Mouse (Mus musculus): ENCODE results near the gene Helz2. TPM values are rescaled to one million over a fixed set of nuclear protein-coding genes. Genes with fewer than 3 reads are reported as not detected.

Helz2 gene
- polyA plus RNA-seq, 1 experiment from 2014 or later, result 0.99 TPM

DNA sequence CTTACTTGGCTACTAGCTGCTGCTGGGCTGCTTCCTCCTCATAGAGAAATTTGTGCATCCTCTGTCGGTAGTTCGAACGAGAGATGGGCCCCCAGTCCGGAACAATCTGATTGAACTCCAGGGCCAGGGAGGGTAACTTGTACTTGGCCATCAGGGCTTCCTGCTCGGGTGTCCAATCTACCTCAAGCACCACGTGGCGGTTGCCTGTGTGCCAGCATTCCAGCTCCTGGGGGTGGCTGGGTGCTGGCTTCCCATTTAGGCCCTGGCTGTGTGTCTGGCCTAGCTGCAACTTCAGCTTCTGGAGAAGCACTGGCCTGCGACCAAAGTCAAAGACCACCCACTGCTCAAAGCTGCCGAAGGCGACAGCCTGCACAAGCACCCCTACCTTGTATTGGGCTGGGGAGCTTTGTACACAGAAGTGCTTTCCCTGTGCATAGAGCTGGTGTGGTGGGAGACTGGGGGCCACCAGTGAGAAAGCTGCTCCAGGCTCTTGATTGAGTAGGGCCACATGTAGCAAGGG lies 3.7 kb downstream of the Helz2 start:
- H3K4me2 ChIP-seq (replicated peaks), result no peak overlapping the region
- no peak overlapping the region for H3K4me3 ChIP-seq (replicated peaks)
- H3K9ac ChIP-seq, result no peak overlapping the region
- H3K36me3 ChIP-seq, result 0 out of 2 replicates have a peak, but pooled peaks cover 3% of the 10 kb centered on the region
- H3K27ac ChIP-seq (replicated peaks), result no peak overlapping the region
- 78% methylated on average over 10 of the region's 10 CpGs for WGBS
- H3K4me1 ChIP-seq, result peaks cover 10% of the 10 kb centered on the region
- H3K27me3 ChIP-seq, result no peaks in the 10 kb centered on the region
- H3K9me3 ChIP-seq (replicated peaks), result no peaks in the 10 kb centered on the region
- ATAC-seq (ENCODE audit: insufficient number of reproducible peaks, low FRiP score, low TSS enrichment, low read depth), result no peak

DNA sequence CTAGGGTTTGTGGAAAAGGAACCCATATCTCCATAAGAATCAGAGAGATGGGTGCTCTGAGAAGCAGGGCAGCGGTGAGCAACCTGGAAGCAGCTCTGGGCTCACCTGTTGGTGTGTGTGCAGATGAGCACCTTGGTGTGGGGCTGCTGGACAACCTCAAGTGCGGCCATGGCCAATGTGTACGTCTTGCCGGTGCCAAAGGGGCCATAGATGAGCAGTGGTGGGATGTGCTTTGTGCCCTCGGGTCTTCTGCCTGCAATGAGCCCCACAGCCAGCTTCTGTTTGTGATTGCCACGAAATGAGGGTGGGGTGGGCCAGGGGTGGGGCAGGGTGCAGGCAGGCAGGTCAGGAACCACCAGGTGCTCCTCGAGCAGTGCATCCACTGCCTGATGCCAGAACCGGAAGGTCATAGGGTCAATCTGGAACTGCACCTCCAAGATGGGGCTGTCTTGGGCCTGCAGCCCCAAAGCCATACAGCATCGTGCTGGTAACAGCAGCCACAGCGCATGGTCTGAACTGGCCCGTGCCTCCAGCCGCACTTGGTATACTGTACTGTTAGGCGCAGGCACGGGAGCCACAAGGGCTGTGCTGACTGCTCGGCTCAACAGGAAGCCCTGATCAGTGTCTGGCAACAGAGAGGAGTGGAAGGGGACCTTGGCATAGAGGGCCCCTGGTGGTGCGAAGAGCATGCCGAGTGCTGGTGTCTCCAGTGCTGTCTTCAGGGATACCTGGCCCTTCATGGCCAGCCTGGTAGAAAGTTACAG lies 4.4 kb downstream of the Helz2 start:
- Histone ChIP-seq H3K4me1 (peaks cover 10% of the 10 kb centered on the region), H3K4me2 (replicated peaks) (no peak overlapping the region)
- 88% methylated on average over 17 of the region's 17 CpGs for WGBS

DNA sequence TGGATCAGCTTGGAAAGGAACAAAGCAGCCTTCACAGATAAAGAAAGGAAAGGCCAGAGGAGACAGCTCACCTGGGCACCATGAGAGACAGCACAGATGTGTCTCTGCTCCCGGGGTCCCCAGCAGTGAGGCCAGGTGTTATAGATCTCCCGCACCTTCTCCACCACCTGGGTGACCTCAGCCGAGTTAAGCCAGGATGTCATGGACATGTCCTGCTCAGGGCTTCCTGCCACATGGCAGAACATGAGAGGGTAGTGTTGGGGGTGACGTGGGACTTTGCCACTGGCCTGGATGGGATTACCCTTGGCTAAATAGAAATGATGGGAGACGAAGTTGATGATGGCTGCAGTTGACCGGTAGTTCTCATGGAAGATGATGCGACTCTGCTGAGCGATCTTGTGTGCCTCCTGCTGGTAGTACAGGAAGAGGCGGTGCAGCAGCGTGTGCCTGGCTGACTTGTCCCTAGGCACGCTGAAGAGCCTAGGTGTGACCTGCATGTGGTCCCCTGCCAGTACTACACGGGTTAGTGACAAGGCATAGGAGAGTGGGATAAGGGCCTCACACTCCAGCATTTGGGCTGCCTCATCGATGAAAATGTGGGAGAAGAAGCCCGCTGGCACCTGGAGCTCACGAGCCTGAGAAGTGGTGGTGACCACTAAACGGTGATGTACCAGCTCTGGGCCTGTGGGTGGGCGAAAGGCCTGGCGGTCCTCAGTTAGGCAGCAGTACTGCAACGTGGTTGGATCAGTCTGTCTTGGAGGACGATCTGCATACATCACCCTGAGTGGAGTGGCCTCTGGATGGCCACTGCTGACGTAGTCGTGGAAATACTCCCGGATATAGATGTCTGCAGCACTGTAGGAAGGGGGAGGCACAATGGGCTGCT lies 5.9 kb downstream of the Helz2 start:
- Histone ChIP-seq H3K4me3 (replicated peaks) (no peak overlapping the region), H3K27ac (replicated peaks) (no peak overlapping the region), H3K9ac (no peak overlapping the region), H3K27me3 (no peaks in the 10 kb centered on the region), H3K9me3 (replicated peaks) (no peaks in the 10 kb centered on the region), H3K4me2 (replicated peaks) (no peak overlapping the region), H3K36me3 (0 out of 2 replicates have a peak, but pooled peaks cover 3% of the 10 kb centered on the region), H3K4me1 (no peaks in the 10 kb centered on the region)
- WGBS, result 84% methylated on average over 23 of the region's 23 CpGs
- ATAC-seq (ENCODE audit: insufficient number of reproducible peaks, low FRiP score, low TSS enrichment, low read depth), result no peak

More for the DNA sequence above, 4.4 kb downstream of the Helz2 start:
- ATAC-seq (ENCODE audit: insufficient number of reproducible peaks, low FRiP score, low TSS enrichment, low read depth), result no peak
- no peaks in the 10 kb centered on the region for H3K9me3 ChIP-seq (replicated peaks)
- H3K9ac ChIP-seq, result no peak overlapping the region
- no peaks in the 10 kb centered on the region for H3K27me3 ChIP-seq
- H3K4me3 ChIP-seq (replicated peaks), result no peak overlapping the region
- no peak overlapping the region for H3K27ac ChIP-seq (replicated peaks)
- 0 out of 2 replicates have a peak, but pooled peaks cover 3% of the 10 kb centered on the region for H3K36me3 ChIP-seq

GRCm38 (mm10) chr2:181234680-181235079 lies 7.1 kb downstream of the Helz2 start:
- Histone ChIP-seq H3K4me1 (no peaks in the 10 kb centered on the region), H3K9me3 (replicated peaks) (no peaks in the 10 kb centered on the region), H3K36me3 (0 out of 2 replicates have a peak, but pooled peaks cover 3% of the 10 kb centered on the region), H3K4me3 (replicated peaks) (no peak overlapping the region), H3K9ac (no peak overlapping the region), H3K4me2 (replicated peaks) (no peak overlapping the region), H3K27ac (replicated peaks) (no peak overlapping the region), H3K27me3 (no peaks in the 10 kb centered on the region)
- no peak for ATAC-seq (ENCODE audit: insufficient number of reproducible peaks, low FRiP score, low TSS enrichment, low read depth)
- WGBS, result 86% methylated on average over 11 of the region's 11 CpGs

GRCm38 (mm10) chr2:181233443-181233842 lies 8.4 kb downstream of the Helz2 start:
- 86% methylated on average over 15 of the region's 15 CpGs for WGBS
- no peak overlapping the region for H3K4me2 ChIP-seq (replicated peaks)

DNA sequence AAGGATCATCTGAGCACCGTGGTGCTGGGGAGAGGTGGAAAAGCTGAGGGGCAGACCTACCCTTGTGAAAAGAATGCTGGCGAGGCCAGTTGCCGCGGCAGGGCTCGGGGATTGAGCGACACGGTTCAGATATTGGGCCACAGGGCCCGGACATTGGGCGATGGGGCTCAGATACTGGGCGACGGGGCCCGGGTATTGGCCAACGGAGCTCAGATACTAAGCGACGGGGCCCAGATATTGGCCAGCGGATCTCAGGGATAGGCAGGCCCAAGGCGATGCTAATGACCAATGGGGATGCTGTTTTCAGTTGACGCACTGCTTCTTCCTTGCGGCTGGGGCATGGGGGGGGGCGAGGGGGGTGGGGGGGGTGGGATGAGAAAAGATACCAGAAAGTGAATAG lies 10.7 kb downstream of the Helz2 start:
- H3K36me3 ChIP-seq, result 0 out of 2 replicates have a peak, but pooled peaks cover 3% of the 10 kb centered on the region
- WGBS, result 80% methylated on average over 20 of the region's 20 CpGs
- H3K9ac ChIP-seq, result no peak overlapping the region
- no peak overlapping the region for H3K4me2 ChIP-seq (replicated peaks)
- ATAC-seq (ENCODE audit: insufficient number of reproducible peaks, low FRiP score, low TSS enrichment, low read depth), result no peak
- H3K27me3 ChIP-seq, result no peaks in the 10 kb centered on the region
- no peaks in the 10 kb centered on the region for H3K4me1 ChIP-seq
- no peak overlapping the region for H3K4me3 ChIP-seq (replicated peaks)
- no peak overlapping the region for H3K27ac ChIP-seq (replicated peaks)
- H3K9me3 ChIP-seq (replicated peaks), result no peaks in the 10 kb centered on the region

More at GRCm38 (mm10) chr2:181233443-181233842, 8.4 kb downstream of the Helz2 start:
- Histone ChIP-seq H3K9ac (no peak overlapping the region), H3K27me3 (no peaks in the 10 kb centered on the region), H3K36me3 (0 out of 2 replicates have a peak, but pooled peaks cover 4% of the 10 kb centered on the region), H3K27ac (replicated peaks) (no peak overlapping the region), H3K9me3 (replicated peaks) (no peaks in the 10 kb centered on the region), H3K4me1 (no peaks in the 10 kb centered on the region), H3K4me3 (replicated peaks) (no peak overlapping the region)
- no peak for ATAC-seq (ENCODE audit: insufficient number of reproducible peaks, low FRiP score, low TSS enrichment, low read depth)

DNA sequence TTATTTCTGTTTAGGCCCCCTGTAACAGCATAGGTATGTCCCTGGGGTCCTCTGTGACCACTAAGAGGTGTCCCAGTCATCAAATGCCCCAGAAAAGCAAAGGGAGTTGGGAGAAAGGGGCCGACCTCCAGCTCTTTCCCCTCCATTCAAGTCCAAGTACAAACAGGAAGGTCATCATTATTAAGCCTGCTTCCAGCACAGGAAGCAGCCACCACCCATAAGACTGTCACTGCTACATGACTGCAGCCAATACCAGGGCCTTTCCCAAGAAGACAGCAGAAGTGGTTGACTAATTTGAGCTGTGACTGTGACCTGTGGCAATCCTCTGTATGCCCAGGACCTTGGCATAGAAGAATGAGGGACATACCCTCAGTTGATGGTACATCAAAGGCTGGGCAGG lies 13.5 kb downstream of the Helz2 start:
- H3K27me3 ChIP-seq, result no peaks in the 10 kb centered on the region
- ATAC-seq (ENCODE audit: insufficient number of reproducible peaks, low FRiP score, low TSS enrichment, low read depth), result no peak
- H3K4me1 ChIP-seq, result no peaks in the 10 kb centered on the region
- no peak overlapping the region for H3K27ac ChIP-seq (replicated peaks)
- no peak overlapping the region for H3K4me2 ChIP-seq (replicated peaks)
- H3K9ac ChIP-seq, result no peak overlapping the region
- 0 out of 2 replicates have a peak, but pooled peaks cover 3% of the 10 kb centered on the region for H3K36me3 ChIP-seq
- WGBS, result 60% methylated on average over 1 of the region's 1 CpGs
- H3K4me3 ChIP-seq (replicated peaks), result no peak overlapping the region
- H3K9me3 ChIP-seq (replicated peaks), result no peaks in the 10 kb centered on the region

- Histone ChIP-seq H3K36me3 (0 out of 2 replicates have a peak, but pooled peaks cover 3% of the 10 kb centered on the region), H3K4me2 (replicated peaks) (no peak overlapping the region), H3K27me3 (no peaks in the 10 kb centered on the region), H3K9me3 (replicated peaks) (no peaks in the 10 kb centered on the region), H3K27ac (replicated peaks) (no peak overlapping the region), H3K4me3 (replicated peaks) (no peak overlapping the region), H3K9ac (no peak overlapping the region), H3K4me1 (no peaks in the 10 kb centered on the region)
- no peak for ATAC-seq (ENCODE audit: insufficient number of reproducible peaks, low FRiP score, low TSS enrichment, low read depth)
- WGBS, result 84% methylated on average over 3 of the region's 3 CpGs
These were observed 14.7 kb downstream of the Helz2 start for GRCm38 (mm10) chr2:181227122-181227521.

DNA sequence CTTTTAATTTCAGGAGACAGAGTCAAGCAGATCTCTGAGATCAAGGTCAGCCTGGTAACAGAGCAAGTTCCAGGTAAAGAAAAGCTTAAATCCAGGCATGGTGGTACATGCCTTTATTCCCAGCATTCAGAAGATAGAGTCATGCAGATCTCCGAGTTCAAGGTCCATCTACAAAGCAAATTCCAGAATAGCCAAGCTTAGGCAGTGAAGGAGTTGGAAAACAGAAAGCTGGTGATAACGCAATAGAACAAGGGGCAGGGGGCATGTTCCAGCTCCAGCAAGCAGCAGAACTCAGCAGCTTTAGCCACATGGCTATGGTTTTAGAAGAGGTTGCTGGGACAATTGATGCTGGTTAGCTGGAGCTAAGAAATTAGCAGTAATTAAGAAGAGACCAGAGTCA lies 16.8 kb downstream of the Helz2 start:
- H3K9me3 ChIP-seq (replicated peaks), result no peaks in the 10 kb centered on the region
- ATAC-seq (ENCODE audit: insufficient number of reproducible peaks, low FRiP score, low TSS enrichment, low read depth), result no peak
- H3K4me3 ChIP-seq (replicated peaks), result no peak overlapping the region
- H3K4me2 ChIP-seq (replicated peaks), result no peak overlapping the region
- H3K36me3 ChIP-seq, result 0 out of 2 replicates have a peak, but pooled peaks cover 3% of the 10 kb centered on the region
- no peak overlapping the region for H3K27ac ChIP-seq (replicated peaks)
- peaks cover 6% of the 10 kb centered on the region for H3K4me1 ChIP-seq
- no peaks in the 10 kb centered on the region for H3K27me3 ChIP-seq
- H3K9ac ChIP-seq, result no peak overlapping the region
- 84% methylated on average over 2 of the region's 2 CpGs for WGBS

- Histone ChIP-seq H3K4me3 (replicated peaks) (peak overlapping the region; percentile 34), H3K27me3 (no peaks in the 10 kb centered on the region), H3K9ac (no peak overlapping the region), H3K4me2 (replicated peaks) (peak overlapping the region; percentile 60), H3K9me3 (replicated peaks) (no peaks in the 10 kb centered on the region), H3K4me1 (peaks cover 13% of the 10 kb centered on the region), H3K27ac (replicated peaks) (peak overlapping the region; percentile 30; the same call in 1 of the 2 replicates), H3K36me3 (no peaks in the 10 kb centered on the region)
- ATAC-seq (ENCODE audit: insufficient number of reproducible peaks, low FRiP score, low TSS enrichment, low read depth), result no peak
- WGBS, result 29% methylated on average over 2 of the region's 2 CpGs
These were observed 21.5 kb downstream of the Helz2 start for GRCm38 (mm10) chr2:181220361-181220760.

All from embryonic facial prominence, embryonic 15.5 days (tissue).